Comparison of ENCODE assay signal across 8 mouse cellular contexts in genomic region chr19:44930744-44931453, GRCm38 (mm10). TPM values are rescaled to one million over a fixed set of nuclear protein-coding genes. Genes with fewer than 3 reads are reported as not detected.
DNase-seq lines count a peak whose midpoint lies in the region; ATAC-seq lines count a peak whose summit lies in the region.

Gene Slf2 (plus strand): TSS chr19:44931151.

- H3K36me3 ChIP-seq in heart, embryonic 13.5 days = peaks cover 21% of the 10 kb centered on the region
- peaks cover 28% of the 10 kb centered on the region for H3K36me3 ChIP-seq in liver, embryonic 12.5 days
- peaks cover 8% of the 10 kb centered on the region for H3K36me3 ChIP-seq in stomach, embryonic 15.5 days

- H3K27me3 ChIP-seq in heart, embryonic 13.5 days (replicated peaks) = no peaks in the 10 kb centered on the region
- H3K27me3 ChIP-seq in liver, embryonic 12.5 days (replicated peaks) = 0 out of 2 replicates have a peak, but pooled peaks cover 3% of the 10 kb centered on the region
- H3K27me3 ChIP-seq in stomach, embryonic 15.5 days (replicated peaks) = no peaks in the 10 kb centered on the region

- H3K4me3 ChIP-seq in brown adipose tissue, adult 24 weeks (ENCODE audit: insufficient read depth, low read depth, low read length) = peak within 1 kb of the TSS; percentile 81
- peak within 1 kb of the TSS; percentile 100 for H3K4me3 ChIP-seq in heart, embryonic 13.5 days
- H3K4me3 ChIP-seq in liver, embryonic 12.5 days = peak within 1 kb of the TSS; percentile 94
- peak within 1 kb of the TSS; percentile 95 for H3K4me3 ChIP-seq in stomach, embryonic 15.5 days (replicated peaks)

- ATAC-seq in heart, embryonic 13.5 days (ENCODE audit: extremely low read depth, insufficient number of reproducible peaks, low FRiP score, low TSS enrichment) = peak; percentile 93
- peak; percentile 96 for ATAC-seq in liver, embryonic 12.5 days
- peak; percentile 97 for ATAC-seq in stomach, embryonic 15.5 days (ENCODE audit: insufficient read depth, low FRiP score, low read depth)

- H3K9me3 ChIP-seq in heart, embryonic 13.5 days = no peaks in the 10 kb centered on the region
- no peaks in the 10 kb centered on the region for H3K9me3 ChIP-seq in liver, embryonic 12.5 days (replicated peaks)
- H3K9me3 ChIP-seq in stomach, embryonic 15.5 days = no peaks in the 10 kb centered on the region

- under 1% methylated on average over 54 of the region's 55 CpGs for WGBS in heart, embryonic 13.5 days
- WGBS in liver, embryonic 12.5 days (ENCODE audit: insufficient replicate concordance) = 1% methylated on average over 55 of the region's 55 CpGs
- under 1% methylated on average over 55 of the region's 55 CpGs for WGBS in stomach, embryonic 15.5 days

- peak; percentile 98 for DNase-seq in CD4-positive, CD25-positive, alpha-beta regulatory T cell, adult 2 months (ENCODE audit: low read depth, low spot score)
- peak; percentile 58 for DNase-seq in fat pad, adult 2 months (ENCODE audit: extremely low read depth, low read depth, low spot score)
- peak; percentile 99 for DNase-seq in kidney, postnatal 10 days
- peak; percentile 97 to 99 for DNase-seq in natural killer cell, adult 2 months (ENCODE audit: low spot score in 2 of 2)

- peak within 1 kb of the TSS; percentile 96 for H3K9ac ChIP-seq in heart, embryonic 13.5 days
- peak within 1 kb of the TSS; percentile 87 for H3K9ac ChIP-seq in liver, embryonic 12.5 days
- peak within 1 kb of the TSS; percentile 83 for H3K9ac ChIP-seq in stomach, embryonic 15.5 days

- peak within 1 kb of the TSS; percentile 56 for H3K27ac ChIP-seq in brown adipose tissue, adult 24 weeks (replicated peaks; ENCODE audit: low read depth, low read length)
- H3K27ac ChIP-seq in heart, embryonic 13.5 days (replicated peaks) = peak within 1 kb of the TSS; percentile 92
- H3K27ac ChIP-seq in liver, embryonic 12.5 days = peak within 1 kb of the TSS; percentile 85
- H3K27ac ChIP-seq in stomach, embryonic 15.5 days = peak within 1 kb of the TSS; percentile 86

- peak within 1 kb of the TSS; percentile 88 for H3K4me2 ChIP-seq in heart, embryonic 13.5 days
- peak within 1 kb of the TSS; percentile 88 for H3K4me2 ChIP-seq in liver, embryonic 12.5 days
- peak within 1 kb of the TSS; percentile 67 for H3K4me2 ChIP-seq in stomach, embryonic 15.5 days

- H3K4me1 ChIP-seq in brown adipose tissue, adult 24 weeks (ENCODE audit: control insufficient read depth, insufficient read depth, insufficient read length, low read length) = 0 out of 2 replicates have a peak, but pooled peaks cover 2% of the 10 kb centered on the region
- peaks cover 61% of the 10 kb centered on the region for H3K4me1 ChIP-seq in heart, embryonic 13.5 days
- H3K4me1 ChIP-seq in liver, embryonic 12.5 days = peaks cover 38% of the 10 kb centered on the region
- H3K4me1 ChIP-seq in stomach, embryonic 15.5 days = peaks cover 16% of the 10 kb centered on the region

RNA-seq across cellular contexts. Expression of gene Slf2, which starts in this region (rescaled TPM):
- polyA plus RNA-seq in brown adipose tissue, adult 24 weeks (2012; ENCODE audit: insufficient read depth, insufficient read length, missing spikeins) = 4.4 and 6.2 TPM in 2 replicates
- polyA plus RNA-seq in heart, embryonic 13.5 days (2015; fragmentation: Nextera tagmentation; extraction: Ambion mirVana) = 27.2 and 29.7 TPM in 2 replicates
- 25.8 and 27.2 TPM in 2 replicates for polyA plus RNA-seq in liver, embryonic 12.5 days (2016; fragmentation: Nextera tagmentation; extraction: Ambion mirVana)
- 33.0 and 35.1 TPM in 2 replicates for polyA plus RNA-seq in stomach, embryonic 15.5 days (2015; fragmentation: Nextera tagmentation; extraction: Ambion mirVana)

Comparison
In these comparisons a context has a peak if more than half of its experiments do, and no peak if none do; other contexts are left out.
1. Peak in every context shown above with its lines: DNase-seq, ATAC-seq, H3K4me3 ChIP-seq and H3K27ac ChIP-seq.